9 mouse cellular contexts compared by ENCODE assay signal in the genomic region with DNA sequence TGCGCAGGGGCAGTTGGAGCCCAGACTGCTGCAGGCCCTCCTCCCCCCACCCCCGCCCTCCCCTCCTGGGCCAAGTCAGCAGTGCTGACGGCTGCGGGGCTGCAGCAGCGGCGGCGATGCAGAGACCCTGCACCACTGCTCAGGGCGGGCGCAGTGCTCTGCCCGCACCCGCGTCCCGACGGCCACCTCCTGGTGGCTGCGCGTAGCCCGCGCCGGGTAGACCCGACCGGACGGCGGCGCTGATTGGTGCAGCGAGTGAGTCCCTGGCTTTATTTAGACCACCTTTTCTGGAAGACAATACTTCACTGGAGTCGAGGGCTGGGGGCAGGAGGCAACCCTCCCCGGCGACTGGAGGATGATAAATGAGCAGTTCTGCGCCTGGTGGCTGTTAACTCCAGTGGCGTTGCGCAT. TPM values are rescaled to one million over a fixed set of nuclear protein-coding genes. Genes with fewer than 3 reads are reported as not detected.
DNase-seq lines count a peak whose midpoint lies in the region; ATAC-seq lines count a peak whose summit lies in the region.
"Had no signal": no experiment of that assay in that cellular context is flagged by ENCODE, and none has a peak within 500 bp of the region (broad histone marks: within the 10 kb centered on the region; RNA-seq: fewer than 3 reads in every experiment).

No protein-coding gene starts in this region.

- peaks cover 70% of the 10 kb centered on the region for H3K27me3 ChIP-seq in liver, embryonic 11.5 days (replicated peaks; ENCODE audit: control insufficient read depth, insufficient read depth, low read length)
- H3K27me3 ChIP-seq in embryonic facial prominence, embryonic 13.5 days = peaks cover 73% of the 10 kb centered on the region
- peaks cover 66% of the 10 kb centered on the region for H3K27me3 ChIP-seq in hindbrain, embryonic 14.5 days (ENCODE audit: control insufficient read depth, insufficient read depth, low read length)
- H3K27me3 ChIP-seq in neural tube, embryonic 12.5 days (replicated peaks) = peaks cover 75% of the 10 kb centered on the region

- DNase-seq in liver, embryonic 11.5 days (ENCODE audit: low spot score) = no peak
- no peak for DNase-seq in liver
- DNase-seq in hindbrain, embryonic 14.5 days (ENCODE audit: low spot score) = no peak
- no peak for DNase-seq in layer of hippocampus, postnatal 14 days (ENCODE audit: low spot score in 2 of 2)
- no peak for DNase-seq in frontal cortex, postnatal 36 days (ENCODE audit: low spot score in 2 of 2)
- no peak for DNase-seq in layer of hippocampus, postnatal 25 days (ENCODE audit: extremely low spot score in 1 of 2, low spot score in 1 of 2)

- 0 out of 2 replicates have a peak, but pooled peaks cover 5% of the 10 kb centered on the region for H3K4me1 ChIP-seq in liver, embryonic 11.5 days (replicated peaks; ENCODE audit: control insufficient read depth, insufficient read depth, low read length)
- H3K4me1 ChIP-seq in embryonic facial prominence, embryonic 13.5 days = peaks cover 38% of the 10 kb centered on the region
- peaks cover 28% of the 10 kb centered on the region for H3K4me1 ChIP-seq in hindbrain, embryonic 14.5 days (replicated peaks; ENCODE audit: control insufficient read depth, insufficient read depth, low read length)
- H3K4me1 ChIP-seq in neural tube, embryonic 12.5 days = peaks cover 31% of the 10 kb centered on the region

- H3K9ac ChIP-seq in liver, embryonic 11.5 days (ENCODE audit: low read depth, low read length) = no peak overlapping the region
- peak overlapping the region; percentile 54 for H3K9ac ChIP-seq in embryonic facial prominence, embryonic 13.5 days
- peak overlapping the region; percentile 29; the same call in 1 of the 2 replicates for H3K9ac ChIP-seq in hindbrain, embryonic 14.5 days
- H3K9ac ChIP-seq in neural tube, embryonic 12.5 days = 0 out of 2 replicates have a peak overlapping the region, but pooled peaks have one; percentile 21
- H3K9ac ChIP-seq: liver, embryonic 14.5 days had no signal

- H3K9me3 ChIP-seq in liver, embryonic 11.5 days (ENCODE audit: control insufficient read depth, low read length) = no peaks in the 10 kb centered on the region
- H3K9me3 ChIP-seq in embryonic facial prominence, embryonic 13.5 days = no peaks in the 10 kb centered on the region
- H3K9me3 ChIP-seq in hindbrain, embryonic 14.5 days (ENCODE audit: control insufficient read depth, low read length) = no peaks in the 10 kb centered on the region
- H3K9me3 ChIP-seq in neural tube, embryonic 12.5 days = no peaks in the 10 kb centered on the region

- WGBS in liver, embryonic 11.5 days = 5% methylated on average over 30 of the region's 31 CpGs
- WGBS in embryonic facial prominence, embryonic 13.5 days = 2% methylated on average over 27 of the region's 31 CpGs
- WGBS in hindbrain, embryonic 14.5 days = 1% methylated on average over 30 of the region's 31 CpGs
- 1% methylated on average over 31 of the region's 31 CpGs for WGBS in neural tube, embryonic 12.5 days

- peak overlapping the region; percentile 41 for H3K4me2 ChIP-seq in liver, embryonic 11.5 days
- H3K4me2 ChIP-seq in embryonic facial prominence, embryonic 13.5 days = peak overlapping the region; percentile 61
- peak overlapping the region; percentile 56 for H3K4me2 ChIP-seq in hindbrain, embryonic 14.5 days (replicated peaks)
- H3K4me2 ChIP-seq in neural tube, embryonic 12.5 days (replicated peaks) = peak overlapping the region; percentile 59

- no peak overlapping the region for H3K27ac ChIP-seq in liver, embryonic 11.5 days (ENCODE audit: low read depth, low read length)
- H3K27ac ChIP-seq in embryonic facial prominence, embryonic 13.5 days = no peak overlapping the region
- H3K27ac ChIP-seq in hindbrain, embryonic 14.5 days = no peak overlapping the region
- no peak overlapping the region for H3K27ac ChIP-seq in neural tube, embryonic 12.5 days
- H3K27ac ChIP-seq: liver, embryonic 14.5 days had no signal

- no peaks in the 10 kb centered on the region for H3K36me3 ChIP-seq in liver, embryonic 11.5 days (ENCODE audit: control insufficient read depth, insufficient read depth, low read length)
- H3K36me3 ChIP-seq in embryonic facial prominence, embryonic 13.5 days = no peaks in the 10 kb centered on the region
- H3K36me3 ChIP-seq in hindbrain, embryonic 14.5 days (replicated peaks; ENCODE audit: control insufficient read depth, insufficient read depth) = no peaks in the 10 kb centered on the region
- no peaks in the 10 kb centered on the region for H3K36me3 ChIP-seq in neural tube, embryonic 12.5 days

- H3K4me3 ChIP-seq in liver, embryonic 11.5 days (ENCODE audit: low read depth, low read length) = peak overlapping the region; percentile 20
- peak overlapping the region; percentile 38 for H3K4me3 ChIP-seq in embryonic facial prominence, embryonic 13.5 days
- H3K4me3 ChIP-seq in hindbrain, embryonic 14.5 days (replicated peaks; ENCODE audit: low read length) = peak overlapping the region; percentile 24
- peak overlapping the region; percentile 30 for H3K4me3 ChIP-seq in neural tube, embryonic 12.5 days

- no peak for ATAC-seq in liver, embryonic 11.5 days (replicated peaks; ENCODE audit: low FRiP score)
- no peak for ATAC-seq in embryonic facial prominence, embryonic 13.5 days (ENCODE audit: insufficient number of reproducible peaks, insufficient read depth, low FRiP score, low TSS enrichment, low read depth)
- ATAC-seq in hindbrain, embryonic 14.5 days (ENCODE audit: low FRiP score) = peak; percentile 56; the same call in 1 of the 2 replicates
- ATAC-seq in neural tube, embryonic 12.5 days (ENCODE audit: low FRiP score, low read depth) = peak; percentile 74

RNA-seq across cellular contexts. Expression of a gene that starts 24.4 kb away (rescaled TPM):
- polyA plus RNA-seq in liver, embryonic 11.5 days (2014; fragmentation: Nextera tagmentation; extraction: Ambion mirVana) = 9.4 and 9.8 TPM in 2 replicates
- polyA plus RNA-seq in embryonic facial prominence, embryonic 13.5 days (2015; fragmentation: Nextera tagmentation; extraction: Ambion mirVana) = 7.0 and 8.0 TPM in 2 replicates
- polyA plus RNA-seq in hindbrain, embryonic 14.5 days (2014; fragmentation: Nextera tagmentation; extraction: Ambion mirVana) = 3.1 and 3.2 TPM in 2 replicates
- 3.3 and 4.0 TPM in 2 replicates for polyA plus RNA-seq in neural tube, embryonic 12.5 days (2016; fragmentation: Nextera tagmentation; extraction: Ambion mirVana)
- total RNA-seq in layer of hippocampus, postnatal 14 days (2021) = 10 to 100 TPM; 11.5 to 12.2 TPM
- 1 to 10 TPM; 8.8 to 9.1 TPM for total RNA-seq in layer of hippocampus, postnatal 25 days (2021)

RNA-seq across cellular contexts. Expression of a gene that starts 53.9 kb away (rescaled TPM):
- 0.29 and 0.31 TPM in 2 replicates for polyA plus RNA-seq in liver, embryonic 11.5 days (2014; fragmentation: Nextera tagmentation; extraction: Ambion mirVana)
- polyA plus RNA-seq in embryonic facial prominence, embryonic 13.5 days (2015; fragmentation: Nextera tagmentation; extraction: Ambion mirVana) = 1.3 and 1.5 TPM in 2 replicates
- polyA plus RNA-seq in hindbrain, embryonic 14.5 days (2014; fragmentation: Nextera tagmentation; extraction: Ambion mirVana) = 0.33 and 0.39 TPM in 2 replicates
- polyA plus RNA-seq in neural tube, embryonic 12.5 days (2016; fragmentation: Nextera tagmentation; extraction: Ambion mirVana) = 0.65 and 1.0 TPM in 2 replicates
- total RNA-seq in layer of hippocampus, postnatal 14 days (2021) = 1 to 10 TPM; 1.1 to 1.4 TPM
- 1 to 10 TPM; 1.1 to 1.8 TPM for total RNA-seq in layer of hippocampus, postnatal 25 days (2021)

Comparison
In these comparisons a context has a peak if more than half of its experiments do, and no peak if none do; other contexts are left out.
1. ATAC-seq: peak in hindbrain, embryonic 14.5 days (single experiment) and neural tube, embryonic 12.5 days (single experiment); none in liver, embryonic 11.5 days (single experiment) and embryonic facial prominence, embryonic 13.5 days (single experiment).
2. Peak in every context shown above with its lines, with median percentiles within 50 percentile points of each other: H3K4me2 ChIP-seq and H3K4me3 ChIP-seq.